Mouse (Mus musculus) hindbrain, embryonic 11.5 days (tissue): ENCODE measurements around the gene Nucb1. TPM values are rescaled to one million over a fixed set of nuclear protein-coding genes. Genes with fewer than 3 reads are reported as not detected.
"Not testable (repeated sequence)": the region's sequence is repeated elsewhere in the genome, so short reads cannot be mapped to it uniquely, and the experiment has no call there.

Source experiments
- ATAC-seq: fragments of 200-750 bp; cut with Nextera tagmentation; 2 replicates; pipeline ENCODE4 v1.8.0; 2017; ENCODE audit warnings: mild to moderate bottlenecking, moderate TSS enrichment, moderate library complexity; ENCODE audit not compliant: low FRiP score
- DNase-seq: peaks from one replicate; pipeline ENCODE4 v3.0.0-alpha.2; 2015; ENCODE audit warnings: low spot score
- H3K27ac ChIP-seq: fragments of 300-500 bp; sonication (generic); 2 replicates; pipeline ENCODE4 v1.5.1; 2014; ENCODE audit warnings: mild to moderate bottlenecking, low read depth, low read length
- H3K27me3 ChIP-seq: fragments of 300-500 bp; sonication (generic); 2 replicates; pipeline ENCODE4 v1.6.1; 2014; ENCODE audit warnings: mild to moderate bottlenecking, low read length, moderate library complexity, mixed read lengths; ENCODE audit not compliant: control insufficient read depth, insufficient read depth
- H3K36me3 ChIP-seq: fragments of 300-500 bp; sonication (generic); 2 replicates; pipeline ENCODE4 v1.6.1; 2014; ENCODE audit warnings: mild to moderate bottlenecking, low read length, moderate library complexity, mixed read lengths; ENCODE audit not compliant: control insufficient read depth, insufficient read depth
- H3K4me1 ChIP-seq: fragments of 300-500 bp; sonication (generic); replicated peaks from 2 replicates; pipeline ENCODE4 v1.6.1; 2014; ENCODE audit warnings: low read length, mixed read lengths; ENCODE audit not compliant: control insufficient read depth, insufficient read depth
- H3K4me2 ChIP-seq: fragments of 300-500 bp; sonication (generic); replicated peaks from 2 replicates; pipeline ENCODE4 v1.6.1; 2014; ENCODE audit warnings: mild to moderate bottlenecking, low read depth, low read length
- H3K4me3 ChIP-seq: fragments of 300-500 bp; sonication (generic); 2 replicates; pipeline ENCODE4 v1.5.1; 2014; ENCODE audit warnings: low read depth, low read length
- H3K9ac ChIP-seq: fragments of 300-500 bp; sonication (generic); 2 replicates; pipeline ENCODE4 v1.6.1; 2014; ENCODE audit warnings: low read depth, low read length
- H3K9me3 ChIP-seq: fragments of 300-500 bp; sonication (generic); 2 replicates; pipeline ENCODE4 v1.6.1; 2016; ENCODE audit warnings: low read length; ENCODE audit not compliant: control insufficient read depth
- WGBS: fragments of 180-500 bp; shearing (Covaris S2); extraction: QIAGEN DNeasy Blood & Tissue Kit; methylation state at CpG from one replicate; pipeline ENCODE4 v1.1.7; 2014; 5-methylcytosine and 5-hydroxymethylcytosine counted together
- polyA plus RNA-seq: library from polyadenylated mRNA; unstranded; fragments of >200 nt; fragmentation: Nextera tagmentation; extraction: Ambion mirVana; gene quantifications from 2 replicates; pipeline ENCODE4 v1.2.1, GENCODE M21; 2014

Gene Nucb1
- polyA plus RNA-seq, 1 experiment from 2014 or later: 92.7 TPM

- H3K9ac ChIP-seq: peak overlapping the region; percentile 60
- no peak for ATAC-seq
These were observed 12.1 kb upstream of the Nucb1 start for GRCm38 (mm10) chr7:45522194-45522752.

DNA sequence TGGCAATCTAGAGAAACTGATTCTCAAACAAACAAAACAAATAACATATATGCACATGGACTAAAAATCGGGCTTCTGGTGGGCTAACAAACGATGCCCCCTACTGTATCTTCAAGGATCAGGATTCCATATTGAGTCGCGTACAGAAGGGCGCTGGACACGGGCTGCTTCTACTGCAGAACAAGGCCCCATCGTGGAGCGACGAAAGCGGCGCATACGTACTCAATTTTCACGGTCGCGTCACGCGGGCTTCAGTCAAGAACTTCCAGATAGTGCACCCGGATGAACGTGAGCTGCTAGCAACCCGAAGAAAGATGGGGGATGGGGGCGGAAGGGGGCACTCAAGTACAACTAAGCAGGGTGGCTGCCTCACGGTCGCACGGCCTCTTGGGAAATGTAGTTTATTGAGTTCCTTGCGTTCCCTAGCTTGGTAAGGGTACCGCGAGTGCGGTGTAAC is 11.6 kb upstream of the Nucb1 start:
- no peaks in the 10 kb centered on the region for H3K27me3 ChIP-seq
- ATAC-seq (peak; percentile 73), DNase-seq (peak; percentile 92)
- H3K4me2 ChIP-seq: peak overlapping the region; percentile 41; the same call in 1 of the 2 replicates
- no peaks in the 10 kb centered on the region; the same call in 1 of the 2 replicates for H3K4me1 ChIP-seq
- WGBS: under 1% methylated on average over 28 of the region's 28 CpGs
- peak overlapping the region; percentile 60 for H3K9ac ChIP-seq
- H3K4me3 ChIP-seq: peak overlapping the region; percentile 44
- H3K27ac ChIP-seq: peak overlapping the region; percentile 54
- H3K9me3 ChIP-seq: no peaks in the 10 kb centered on the region
- no peaks in the 10 kb centered on the region for H3K36me3 ChIP-seq

More at GRCm38 (mm10) chr7:45522194-45522752, 12.1 kb upstream of the Nucb1 start:
- Histone ChIP-seq H3K27me3 (no peaks in the 10 kb centered on the region), H3K4me3 (peak overlapping the region; percentile 44), H3K4me2 (peak overlapping the region; percentile 41; the same call in 1 of the 2 replicates), H3K4me1 (no peaks in the 10 kb centered on the region; the same call in 1 of the 2 replicates), H3K36me3 (no peaks in the 10 kb centered on the region), H3K9me3 (no peaks in the 10 kb centered on the region), H3K27ac (no peak overlapping the region)
- no peak for DNase-seq
- 61% methylated on average over 16 of the region's 16 CpGs for WGBS

DNA sequence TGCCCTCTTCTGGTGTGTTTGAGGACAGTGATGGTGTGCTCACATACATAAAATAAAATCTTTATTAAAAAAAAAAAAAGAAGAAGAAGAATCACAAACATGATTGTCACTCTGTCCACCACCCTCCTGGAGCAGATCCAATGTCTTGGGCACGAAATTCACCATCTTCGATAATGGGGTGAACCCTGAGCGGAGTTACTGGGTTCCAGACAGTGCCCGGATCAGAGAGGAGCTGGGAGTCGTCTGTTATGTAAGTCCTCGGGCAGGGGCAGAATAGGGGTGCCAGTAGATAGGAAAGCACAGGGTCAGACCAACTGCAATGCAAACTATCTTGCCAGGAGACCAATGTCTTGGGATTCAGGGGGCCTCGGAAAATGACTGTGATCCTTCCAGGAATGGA is 10.4 kb upstream of the Nucb1 start:
- no peak overlapping the region for H3K4me3 ChIP-seq
- no peaks in the 10 kb centered on the region; the same call in 1 of the 2 replicates for H3K4me1 ChIP-seq
- no peaks in the 10 kb centered on the region for H3K9me3 ChIP-seq
- no peak overlapping the region for H3K9ac ChIP-seq
- no peak for DNase-seq
- no peak overlapping the region for H3K4me2 ChIP-seq
- H3K27me3 ChIP-seq: no peaks in the 10 kb centered on the region
- 95% methylated on average over 7 of the region's 7 CpGs for WGBS
- no peak for ATAC-seq
- no peak overlapping the region for H3K27ac ChIP-seq
- H3K36me3 ChIP-seq: no peaks in the 10 kb centered on the region

- H3K36me3 ChIP-seq: no peaks in the 10 kb centered on the region
- no peaks in the 10 kb centered on the region for H3K4me1 ChIP-seq
- H3K4me2 ChIP-seq: no peak overlapping the region
- ATAC-seq (no peak), DNase-seq (no peak)
- no peaks in the 10 kb centered on the region for H3K27me3 ChIP-seq
- no peaks in the 10 kb centered on the region for H3K9me3 ChIP-seq
- WGBS: 79% methylated on average over 8 of the region's 8 CpGs
- no peak overlapping the region for H3K4me3 ChIP-seq
- H3K27ac ChIP-seq: no peak overlapping the region
- H3K9ac ChIP-seq: no peak overlapping the region
These were observed 9.3 kb upstream of the Nucb1 start for GRCm38 (mm10) chr7:45519345-45520120.

DNA sequence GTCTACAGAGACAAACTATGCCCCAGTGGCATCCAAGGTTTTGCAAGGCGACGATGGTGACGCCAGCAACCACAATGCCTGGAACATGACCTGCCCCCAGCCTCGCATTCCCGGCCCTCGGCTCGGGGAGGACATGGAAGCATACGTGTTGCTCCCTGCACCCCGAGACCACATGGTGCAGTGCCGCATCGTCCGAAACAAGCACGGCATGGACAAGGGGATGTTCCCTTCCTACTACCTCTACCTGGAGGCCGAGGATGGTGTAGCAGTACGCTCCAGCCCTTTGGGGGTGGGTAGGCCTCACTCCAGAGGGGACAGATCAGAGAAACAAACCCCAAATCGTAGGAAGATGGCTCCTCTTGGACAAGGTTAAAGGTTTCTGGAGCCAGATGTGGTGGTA is 8.4 kb upstream of the Nucb1 start:
- DNase-seq (no peak), ATAC-seq (no peak)
- 88% methylated on average over 16 of the region's 16 CpGs for WGBS
- H3K4me1 ChIP-seq: no peaks in the 10 kb centered on the region
- no peak overlapping the region for H3K9ac ChIP-seq
- no peak overlapping the region for H3K4me2 ChIP-seq
- no peak overlapping the region for H3K4me3 ChIP-seq
- H3K9me3 ChIP-seq: no peaks in the 10 kb centered on the region
- H3K36me3 ChIP-seq: no peaks in the 10 kb centered on the region
- no peaks in the 10 kb centered on the region for H3K27me3 ChIP-seq
- no peak overlapping the region for H3K27ac ChIP-seq

DNA sequence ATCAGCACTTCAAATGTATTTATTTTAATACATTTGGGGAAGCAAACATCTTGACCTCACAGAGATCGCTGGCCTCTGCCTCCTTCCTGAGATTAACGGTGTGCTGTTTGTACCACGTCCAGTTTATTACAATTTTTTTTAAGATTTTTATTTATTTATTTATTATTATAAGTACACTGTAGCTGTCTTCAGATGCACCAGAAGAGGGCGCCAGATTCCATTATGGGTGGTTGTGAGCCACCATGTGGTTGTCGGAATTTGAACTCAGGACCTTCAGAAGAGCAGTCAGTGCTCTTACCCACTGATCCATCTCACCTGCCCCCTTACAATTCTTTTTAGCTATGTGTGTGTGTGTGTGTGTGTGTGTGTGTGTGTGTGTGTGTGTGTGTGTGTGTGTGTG is 6.6 kb upstream of the Nucb1 start:
- not testable (repeated sequence) for H3K4me3 ChIP-seq, H3K9ac ChIP-seq, H3K4me2 ChIP-seq, H3K36me3 ChIP-seq, DNase-seq, H3K9me3 ChIP-seq, H3K27me3 ChIP-seq, H3K4me1 ChIP-seq, H3K27ac ChIP-seq, ATAC-seq
- WGBS: 62% methylated on average over 5 of the region's 5 CpGs

DNA sequence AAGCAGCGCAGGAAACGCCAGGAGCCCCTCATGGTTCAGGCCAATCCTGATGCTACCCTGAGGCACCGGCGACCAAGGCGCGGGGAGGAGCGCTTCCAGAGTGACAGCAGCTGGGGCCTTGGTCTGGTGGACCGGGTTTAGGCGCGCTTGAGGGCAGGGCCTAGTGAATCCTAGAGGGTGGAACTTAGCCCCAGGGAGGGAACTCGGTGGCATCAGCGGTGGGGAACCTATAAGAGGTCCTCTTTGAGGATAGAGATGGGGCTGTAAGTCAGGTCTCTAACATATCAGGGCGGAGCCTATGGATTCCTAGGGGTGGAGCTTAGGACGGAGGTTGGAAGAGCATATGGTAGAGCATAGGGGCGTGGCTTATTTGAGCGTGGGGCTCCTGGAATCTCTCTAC is 5.2 kb upstream of the Nucb1 start:
- Histone ChIP-seq H3K9me3 (no peaks in the 10 kb centered on the region), H3K4me2 (no peak overlapping the region), H3K4me3 (no peak overlapping the region), H3K9ac (no peak overlapping the region), H3K4me1 (no peaks in the 10 kb centered on the region), H3K36me3 (no peaks in the 10 kb centered on the region), H3K27ac (no peak overlapping the region), H3K27me3 (no peaks in the 10 kb centered on the region)
- WGBS: 31% methylated on average over 16 of the region's 16 CpGs
- ATAC-seq (0 out of 2 replicates have a peak, but pooled peaks have one; percentile 38), DNase-seq (no peak)

DNA sequence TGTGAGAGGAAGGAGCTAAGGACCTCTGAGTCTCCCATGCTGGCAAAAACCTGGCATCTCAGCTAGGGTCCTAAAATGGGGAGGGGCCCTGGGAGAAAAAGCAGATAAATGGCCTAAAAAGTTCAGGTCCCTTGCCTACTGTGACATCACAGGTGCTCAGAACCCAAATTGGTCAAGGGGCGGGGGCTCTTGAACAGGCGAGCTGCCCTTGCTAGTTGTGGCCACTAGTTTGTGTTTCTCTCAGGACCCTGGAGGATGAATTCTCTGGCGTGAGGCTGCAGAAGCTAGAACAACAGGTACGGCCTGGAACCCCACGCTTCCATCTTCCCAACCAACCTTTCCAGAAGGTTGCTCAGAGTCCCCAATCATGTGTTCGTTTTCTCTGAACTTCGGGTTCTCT is 4.2 kb upstream of the Nucb1 start:
- no peak overlapping the region for H3K4me2 ChIP-seq
- H3K4me1 ChIP-seq: peaks cover 3% of the 10 kb centered on the region
- WGBS: 84% methylated on average over 7 of the region's 7 CpGs
- H3K9me3 ChIP-seq: no peaks in the 10 kb centered on the region
- ATAC-seq (no peak), DNase-seq (no peak)
- H3K36me3 ChIP-seq: no peaks in the 10 kb centered on the region
- H3K27me3 ChIP-seq: no peaks in the 10 kb centered on the region
- H3K27ac ChIP-seq: no peak overlapping the region
- no peak overlapping the region for H3K9ac ChIP-seq
- H3K4me3 ChIP-seq: no peak overlapping the region
